Mouse (Mus musculus) heart, adult 2 months (tissue): Measurements from ENCODE around the gene Pus10. TPM values are rescaled to one million over a fixed set of nuclear protein-coding genes. Genes with fewer than 3 reads are reported as not detected.

ENCODE experiments used
- DNase-seq, 2 experiments: peaks; one replicate each; pipeline ENCODE4 v3.0.0; 2021
- H3K27ac ChIP-seq: fragments of 200-600 bp; 2 replicates; pipeline ENCODE4 v1.8.1; 2022
- H3K27me3 ChIP-seq: fragments of 200-500 bp; 2 replicates; pipeline ENCODE4 v1.6.1; 2012; ENCODE audit warnings: mild to moderate bottlenecking, low read length, inconsistent platforms, mixed read lengths; ENCODE audit not compliant: control insufficient read depth, insufficient read depth
- H3K36me3 ChIP-seq: fragments of 200-500 bp; 2 replicates; pipeline ENCODE4 v1.6.1; 2012; ENCODE audit warnings: low read length, inconsistent platforms; ENCODE audit not compliant: control insufficient read depth, insufficient read depth
- H3K4me1 ChIP-seq: fragments of 200-500 bp; 2 replicates; pipeline ENCODE4 v1.6.1; 2011; ENCODE audit warnings: low read length; ENCODE audit not compliant: control insufficient read depth, insufficient read depth
- H3K4me3 ChIP-seq: fragments of 200-600 bp; 2 replicates; pipeline ENCODE4 v1.8.1; 2022
- H3K79me2 ChIP-seq: fragments of 200-500 bp; replicated peaks from 2 replicates; pipeline ENCODE4 v1.6.1; 2012; ENCODE audit warnings: mild to moderate bottlenecking, inconsistent platforms, low read length, moderate library complexity, mixed read lengths; ENCODE audit not compliant: control insufficient read depth, insufficient read depth
- H3K9ac ChIP-seq: fragments of 200-500 bp; 2 replicates; pipeline ENCODE4 v1.6.1; 2012; ENCODE audit warnings: low read depth, mild to moderate bottlenecking, control low read depth, inconsistent platforms, low read length, mixed read lengths
- CTCF ChIP-seq: fragments of 200-600 bp; IDR thresholded peaks from 2 replicates; pipeline ENCODE4 v1.8.1; 2022; ENCODE audit warnings: antibody characterized with exemption, mild to moderate bottlenecking, moderate library complexity
- EP300 ChIP-seq: fragments of 200-500 bp; IDR thresholded peaks from 2 replicates; pipeline ENCODE4 v1.6.1; 2011; ENCODE audit warnings: low read depth, low read length, control low read depth; ENCODE audit not compliant: insufficient read depth
- POLR2A ChIP-seq: fragments of 200-500 bp; IDR thresholded peaks from 2 replicates; pipeline ENCODE4 v1.6.1; 2011; ENCODE audit warnings: mild to moderate bottlenecking, low read depth, low read length, control low read depth; ENCODE audit not compliant: insufficient read depth
- WGBS: fragments of 180-500 bp; shearing (Covaris S2); methylation state at CpG from one replicate; pipeline ENCODE4 v1.1.7; 2018; 5-methylcytosine and 5-hydroxymethylcytosine counted together
- intact Hi-C: fragments of 180-260 bp; cut with DNase I; formaldehyde crosslinking; loops from one replicate; pipeline ENCODE4 v1.15.1; 2025
- polyA plus RNA-seq: library from polyadenylated mRNA; depleted of rRNA; stranded (reverse); fragments of >200 nt; gene quantifications from 2 replicates; pipeline ENCODE4 v1.2.3, GENCODE M21; 2012
- total RNA-seq, 2 experiments: library from RNA; stranded (reverse); gene quantifications; 2 replicates each; pipeline ENCODE4 v1.2.3; 2021

Pus10 gene
- total and polyA plus RNA-seq, 3 experiments: 3.3 to 11.0 (median 8.8) TPM

GRCm38 (mm10) chr11:23665798-23666501 lies 476 bp downstream of the Pus10 start, which contains the start of gene Pex13:
Gene Pex13 (minus strand): TSS chr11:23665959.
- H3K27ac ChIP-seq: peak within 1 kb of the TSS; percentile 92
- H3K27me3 ChIP-seq: no peaks in the 10 kb centered on the region
- H3K79me2 ChIP-seq: peaks cover 5% of the 10 kb centered on the region
- peak within 1 kb of the TSS; percentile 96 for H3K4me3 ChIP-seq
- peaks cover 2% of the 10 kb centered on the region for H3K4me1 ChIP-seq
- H3K9ac ChIP-seq: peak within 1 kb of the TSS; percentile 93
- WGBS: under 1% methylated on average over 49 of the region's 49 CpGs
- peaks cover 2% of the 10 kb centered on the region; the same call in 1 of the 2 replicates for H3K36me3 ChIP-seq
- DNase-seq: peak; percentile 94
- intact Hi-C loops: loop anchor here (1.0 to 10.0 kb wide), 3 partner anchors 33 to 171 kb away; partner anchors contain the start of genes 0610010F05Rik, Ahsa2 and Rel
- 0 out of 2 replicates have a peak, but pooled peaks have one; percentile 43 for TF ChIP-seq EP300
- peak; percentile 70 for TF ChIP-seq POLR2A
- TF ChIP-seq CTCF: no peak

GRCm38 (mm10) chr11:23666526-23666925 lies 1.1 kb downstream of the Pus10 start:
- H3K4me3 ChIP-seq: peak overlapping the region; percentile 96

GRCm38 (mm10) chr11:23667128-23667527 lies 1.7 kb downstream of the Pus10 start:
- TF ChIP-seq POLR2A (no peak), EP300 (no peak), CTCF (no peak)
- peaks cover 2% of the 10 kb centered on the region for H3K4me1 ChIP-seq
- intact Hi-C loops: loop anchor here (10.0 kb wide), 1 partner anchor 172 kb away; the partner anchor contains the start of gene Ahsa2
- H3K27me3 ChIP-seq: no peaks in the 10 kb centered on the region
- WGBS: 19% methylated on average over 3 of the region's 3 CpGs
- peaks cover 2% of the 10 kb centered on the region; the same call in 1 of the 2 replicates for H3K36me3 ChIP-seq
- no peak overlapping the region for H3K9ac ChIP-seq
- no peak overlapping the region; the same call in 1 of the 2 replicates for H3K27ac ChIP-seq
- no peak for DNase-seq
- H3K4me3 ChIP-seq: peak overlapping the region; percentile 96
- H3K79me2 ChIP-seq: peaks cover 5% of the 10 kb centered on the region

More at GRCm38 (mm10) chr11:23666526-23666925, 1.1 kb downstream of the Pus10 start:
- DNase-seq: no peak
- Histone ChIP-seq H3K27me3 (no peaks in the 10 kb centered on the region), H3K4me1 (peaks cover 2% of the 10 kb centered on the region), H3K79me2 (peaks cover 5% of the 10 kb centered on the region), H3K9ac (peak overlapping the region; percentile 86), H3K27ac (peak overlapping the region; percentile 92), H3K36me3 (peaks cover 2% of the 10 kb centered on the region; the same call in 1 of the 2 replicates)
- intact Hi-C loops: loop anchor here (10.0 kb wide), 1 partner anchor 172 kb away; the partner anchor contains the start of gene Ahsa2
- TF ChIP-seq POLR2A (no peak), EP300 (no peak), CTCF (no peak)
- WGBS: 4% methylated on average over 5 of the region's 5 CpGs

GRCm38 (mm10) chr11:23672256-23672749 lies 6.8 kb downstream of the Pus10 start:
- no peak for TF ChIP-seq POLR2A
- no peak for TF ChIP-seq EP300
- no peak for TF ChIP-seq CTCF
- no peak for DNase-seq
- no peak overlapping the region for H3K27ac ChIP-seq
- intact Hi-C loops: loop anchor here (10.0 kb wide), 1 partner anchor 182 kb away; no protein-coding TSS in a partner anchor
- no peaks in the 10 kb centered on the region for H3K4me1 ChIP-seq
- H3K79me2 ChIP-seq: peaks cover 2% of the 10 kb centered on the region; the same call in 1 of the 2 replicates
- no peak overlapping the region for H3K9ac ChIP-seq
- no peaks in the 10 kb centered on the region for H3K27me3 ChIP-seq
- WGBS: 90% methylated on average over 4 of the region's 4 CpGs
- no peak overlapping the region for H3K4me3 ChIP-seq
- no peaks in the 10 kb centered on the region; the same call in none of the 2 replicates for H3K36me3 ChIP-seq

GRCm38 (mm10) chr11:23676100-23676499 lies 10.6 kb downstream of the Pus10 start:
- H3K9ac ChIP-seq: no peak overlapping the region
- TF ChIP-seq EP300 (no peak), POLR2A (no peak), CTCF (no peak)
- H3K36me3 ChIP-seq: no peaks in the 10 kb centered on the region; the same call in none of the 2 replicates
- H3K4me3 ChIP-seq: no peak overlapping the region
- intact Hi-C loops: loop anchor here (5.0 to 10.0 kb wide), 2 partner anchors 179 to 196 kb away; no protein-coding TSS in a partner anchor
- no peaks in the 10 kb centered on the region for H3K27me3 ChIP-seq
- no peaks in the 10 kb centered on the region for H3K79me2 ChIP-seq
- no peaks in the 10 kb centered on the region for H3K4me1 ChIP-seq
- H3K27ac ChIP-seq: no peak overlapping the region
- whole genome bisulfite sequencing: 85% methylated on average over 5 of the region's 5 CpGs
- no peak for DNase-seq
